Mouse (Mus musculus): ENCODE measurements around the gene Scn4a. TPM values are rescaled to one million over a fixed set of nuclear protein-coding genes. Genes with fewer than 3 reads are reported as not detected.

The Scn4a gene
- 0.06 TPM in 2 replicates for polyA plus RNA-seq (2012; rRNA removed)

GRCm38 (mm10) chr11:106353188-106353587 is at the start of gene Scn4a:
Scn4a (minus strand) TSS chr11:106353288.

GRCm38 (mm10) chr11:106387791-106388216 is 34.7 kb upstream of the Scn4a start, which contains the start of gene Icam2:
Icam2 (minus strand) TSS chr11:106388075.

GRCm38 (mm10) chr11:106365366-106365765 is 12.3 kb upstream of the Scn4a start, which contains the start of gene Prr29:
Prr29 (plus strand) TSS chr11:106365472.

GRCm38 (mm10) chr11:106314333-106314812 is 38.7 kb downstream of the Scn4a start, which contains the start of gene Cd79b:
Cd79b (minus strand) TSS chr11:106314762.

GRCm38 (mm10) chr11:106301765-106302164 is 51.3 kb downstream of the Scn4a start, which contains the start of gene Gh:
Gh (minus strand) TSS chr11:106301865.

GRCm38 (mm10) chr11:106276454-106276853 is 76.6 kb downstream of the Scn4a start, which contains the start of gene Tcam1:
Tcam1 (plus strand) TSS chr11:106276672.

GRCm38 (mm10) chr11:106272644-106273310 is 80.3 kb downstream of the Scn4a start, which contains the start of gene Smarcd2:
Smarcd2 (minus strand) TSS chr11:106272972.

Other genes with a start within 250 kb of the Scn4a start
- not detected in 2 replicates for gene Gm10840, start 192.4 kb downstream of the Scn4a start, polyA plus RNA-seq (2012; rRNA removed)
- 39.4 and 40.4 TPM in 2 replicates for gene Limd2, start 192.4 kb downstream of the Scn4a start, polyA plus RNA-seq (2012; rRNA removed)
- gene Strada, start 151.1 kb downstream of the Scn4a start, polyA plus RNA-seq (2012; rRNA removed), result 6.9 and 7.0 TPM in 2 replicates
- gene Ccdc47, start 136.9 kb downstream of the Scn4a start, polyA plus RNA-seq (2012; rRNA removed), result 24.5 and 27.0 TPM in 2 replicates
- gene Ddx42, start 136.4 kb downstream of the Scn4a start, polyA plus RNA-seq (2012; rRNA removed), result 11.9 and 13.5 TPM in 2 replicates
- gene Ftsj3, start 97.2 kb downstream of the Scn4a start, polyA plus RNA-seq (2012; rRNA removed), result 15.5 and 16.4 TPM in 2 replicates
- gene Psmc5, start 97.1 kb downstream of the Scn4a start, polyA plus RNA-seq (2012; rRNA removed), result 60.5 and 63.5 TPM in 2 replicates
- 35.1 and 37.9 TPM in 2 replicates for gene Smarcd2, start 80.3 kb downstream of the Scn4a start, polyA plus RNA-seq (2012; rRNA removed)
- 0.11 and 0.13 TPM in 2 replicates for gene Tcam1, start 76.6 kb downstream of the Scn4a start, polyA plus RNA-seq (2012; rRNA removed)
- 0.07 and 0.08 TPM in 2 replicates for gene Gh, start 51.4 kb downstream of the Scn4a start, polyA plus RNA-seq (2012; rRNA removed)
- gene Cd79b, start 38.5 kb downstream of the Scn4a start, polyA plus RNA-seq (2012; rRNA removed), result 14.8 and 21.6 TPM in 2 replicates
- gene Prr29, start 12.2 kb upstream of the Scn4a start, polyA plus RNA-seq (2012; rRNA removed), result not detected in 2 replicates
- gene Icam2, start 34.8 kb upstream of the Scn4a start, polyA plus RNA-seq (2012; rRNA removed), result 17.5 and 19.2 TPM in 2 replicates
- 5.6 and 7.8 TPM in 2 replicates for gene Ern1, start 134.6 kb upstream of the Scn4a start, polyA plus RNA-seq (2012; rRNA removed)

Data from liver, embryonic 18 days (tissue).